Mouse (Mus musculus) hematopoietic multipotent progenitor cell, adult 10-12 weeks (in vitro differentiated cells): ENCODE results near the gene Gm20708. TPM values are rescaled to one million over a fixed set of nuclear protein-coding genes. Genes with fewer than 3 reads are reported as not detected.

Experiments
- polyA plus RNA-seq: library from polyadenylated mRNA; stranded (reverse); fragments of >175 nt; gene quantifications from 2 replicates; pipeline ENCODE4 v1.2.3, GENCODE M21; 2012; ENCODE audit warnings: low replicate concordance

The Gm20708 gene
- 1.6 and 3.5 TPM in 2 replicates for polyA plus RNA-seq

DNA sequence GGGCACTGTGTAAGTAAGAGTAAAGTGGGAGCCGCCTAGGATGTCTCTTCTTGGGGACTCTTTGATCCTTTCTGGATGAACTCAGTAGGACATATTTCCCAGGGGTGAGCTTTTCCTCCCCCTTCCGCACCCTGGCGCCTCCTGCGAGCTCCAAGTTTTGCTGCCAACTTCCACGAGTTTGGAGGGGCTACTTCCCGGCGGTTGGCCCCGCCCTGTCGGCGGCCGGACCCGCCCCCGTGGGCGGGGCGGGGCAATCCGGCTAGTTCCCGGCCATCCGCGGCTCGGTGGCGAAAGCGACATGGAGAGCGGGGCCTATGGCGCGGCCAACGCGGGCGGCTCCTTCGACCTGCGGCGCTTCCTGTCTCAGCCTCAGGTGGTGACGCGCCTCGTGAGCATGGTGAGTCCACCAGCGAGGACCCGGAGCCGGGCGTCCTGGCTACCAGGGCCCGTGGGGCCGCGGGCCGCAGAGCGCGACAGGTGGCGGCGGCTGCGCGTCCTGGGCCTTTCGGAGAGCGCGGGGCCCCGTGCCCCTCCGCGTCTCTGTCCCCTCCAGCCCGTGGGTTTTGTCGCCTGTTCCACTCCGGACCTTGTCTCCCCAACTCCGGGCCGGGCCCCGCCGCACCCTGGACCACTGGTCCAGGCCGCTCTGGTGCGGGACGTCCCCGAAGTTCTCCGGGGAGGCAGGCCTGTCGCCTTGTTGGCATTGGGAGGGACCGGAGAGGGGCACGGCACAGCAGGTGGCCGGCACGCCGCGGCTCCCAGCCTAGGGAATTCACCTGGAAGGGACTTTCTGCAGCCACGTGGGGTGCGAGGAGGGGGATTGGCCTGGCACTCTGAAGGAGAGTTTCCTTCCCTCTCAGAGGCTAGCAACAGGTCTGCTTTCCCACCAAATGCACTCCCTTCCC is at the start of gene Gm20708, which contains the start of gene Syngr2:
Gm20708 (plus strand) TSS at position 262 of the 905 bp plus-strand sequence.
Syngr2 (plus strand) TSS at position 262 of the 905 bp plus-strand sequence.

DNA sequence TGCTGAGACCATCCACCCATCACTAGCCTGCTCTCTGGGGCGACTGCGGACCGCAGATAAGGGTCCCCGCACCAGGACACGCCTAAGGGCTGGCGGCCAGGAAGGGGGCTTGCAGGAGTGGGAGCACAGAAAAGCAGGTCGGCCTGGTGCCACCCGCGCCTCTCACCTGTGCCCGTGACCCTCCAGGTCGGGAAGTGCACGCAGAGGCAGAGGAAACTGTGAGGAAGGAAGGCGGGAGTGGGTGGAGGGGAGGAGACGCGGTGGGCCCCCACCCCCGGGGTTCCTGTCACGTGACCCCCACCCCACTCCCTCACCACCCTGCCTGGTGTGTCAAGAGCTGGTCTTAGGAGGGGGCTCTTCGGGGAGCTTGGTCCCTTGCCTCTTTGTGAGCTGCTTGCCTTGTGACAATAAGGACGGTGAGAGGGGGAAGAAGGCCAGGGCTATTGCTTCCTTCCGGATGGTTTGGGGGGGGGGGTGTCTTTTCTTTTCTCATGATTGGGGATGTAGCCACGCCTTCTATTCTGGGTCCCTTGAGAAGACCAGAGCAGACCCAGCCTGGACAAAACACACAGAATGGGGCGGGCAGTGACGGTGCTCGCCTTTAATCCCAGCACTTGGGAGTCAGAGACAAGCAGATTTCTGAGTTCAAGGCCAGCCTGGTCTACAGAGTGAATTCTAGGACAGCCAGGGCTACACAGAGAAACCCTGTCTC is 27.3 kb upstream of the Gm20708 start, which contains the start of the genes Tmc8 and Tmc6:
Tmc8 (plus strand) TSS at position 84 of the 712 bp plus-strand sequence.
Tmc6 (minus strand) TSS at position 206 of the 712 bp plus-strand sequence.

DNA sequence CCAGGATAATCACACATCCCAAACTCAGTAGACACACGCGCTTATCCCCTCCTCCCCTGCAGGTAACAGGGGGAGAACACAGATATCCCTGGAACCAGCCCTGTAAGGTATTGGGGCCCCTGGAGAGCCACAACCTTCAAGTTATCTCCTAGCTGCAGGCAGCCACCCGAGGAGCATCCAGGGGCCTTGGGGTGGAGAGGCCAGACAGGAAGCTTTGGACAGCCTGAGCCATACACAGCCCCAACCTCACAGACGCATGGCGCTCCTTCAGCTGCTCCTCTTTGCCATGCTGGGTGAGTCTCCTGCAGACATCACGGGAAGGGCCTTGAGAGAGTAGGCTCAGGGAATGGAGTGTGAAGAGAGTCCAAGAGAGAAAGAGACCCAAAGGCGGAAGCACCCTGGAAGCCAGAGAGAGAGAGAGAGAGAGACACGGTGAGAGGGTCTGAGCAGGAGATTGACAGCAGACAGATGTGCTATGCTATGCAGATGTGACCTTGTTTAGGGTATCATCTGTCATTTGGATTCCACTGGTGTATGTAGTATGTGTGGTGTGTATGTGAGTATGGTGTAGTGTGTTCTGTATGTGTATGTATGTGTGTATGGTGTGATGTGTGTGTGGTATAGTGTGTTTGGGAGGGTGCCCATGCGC is 11.8 kb upstream of the Gm20708 start, which contains the start of gene 6030468B19Rik:
6030468B19Rik (plus strand) TSS at position 150 of the 649 bp plus-strand sequence.

DNA sequence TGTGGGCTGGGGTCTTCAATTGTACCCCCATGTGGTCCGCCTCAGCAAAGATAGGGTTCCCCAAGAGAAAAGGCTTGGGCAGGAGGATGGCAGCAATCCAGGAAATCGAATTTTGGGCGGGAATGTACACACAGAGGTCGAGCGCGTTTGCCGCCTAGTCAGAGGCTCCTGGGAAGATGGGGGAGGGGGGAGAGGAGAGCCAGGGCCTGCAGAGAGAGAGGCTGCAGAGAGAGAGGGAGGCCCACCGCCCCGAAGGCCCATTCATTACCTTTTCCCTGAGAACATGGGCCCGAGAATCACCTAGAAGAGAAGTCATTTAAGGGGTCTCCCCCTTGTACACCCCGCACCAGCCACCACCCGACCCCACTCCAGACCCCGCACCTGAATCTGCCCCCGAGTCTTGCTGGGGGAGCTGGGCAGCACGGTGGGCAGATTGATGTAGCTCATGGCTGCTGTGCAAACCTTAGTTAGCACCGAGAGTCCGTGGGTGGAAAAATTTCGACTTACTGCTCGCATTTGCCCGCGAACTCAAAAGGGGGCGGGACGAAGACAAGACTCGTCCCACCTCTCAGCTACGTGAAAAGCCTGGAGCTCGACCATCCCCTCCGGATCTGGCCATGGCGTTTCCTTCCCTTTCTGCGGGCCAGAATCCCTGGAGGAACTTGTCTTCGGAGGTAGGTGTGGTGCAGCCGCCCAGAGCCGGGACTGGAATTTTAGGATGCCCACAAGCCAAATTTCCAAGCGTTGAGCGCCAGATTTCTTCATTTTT is 16.0 kb downstream of the Gm20708 start, which contains the start of the genes Afmid and Tk1:
Afmid (plus strand) TSS at position 592 of the 769 bp plus-strand sequence.
Tk1 (minus strand) TSS at position 760 of the 769 bp plus-strand sequence.

DNA sequence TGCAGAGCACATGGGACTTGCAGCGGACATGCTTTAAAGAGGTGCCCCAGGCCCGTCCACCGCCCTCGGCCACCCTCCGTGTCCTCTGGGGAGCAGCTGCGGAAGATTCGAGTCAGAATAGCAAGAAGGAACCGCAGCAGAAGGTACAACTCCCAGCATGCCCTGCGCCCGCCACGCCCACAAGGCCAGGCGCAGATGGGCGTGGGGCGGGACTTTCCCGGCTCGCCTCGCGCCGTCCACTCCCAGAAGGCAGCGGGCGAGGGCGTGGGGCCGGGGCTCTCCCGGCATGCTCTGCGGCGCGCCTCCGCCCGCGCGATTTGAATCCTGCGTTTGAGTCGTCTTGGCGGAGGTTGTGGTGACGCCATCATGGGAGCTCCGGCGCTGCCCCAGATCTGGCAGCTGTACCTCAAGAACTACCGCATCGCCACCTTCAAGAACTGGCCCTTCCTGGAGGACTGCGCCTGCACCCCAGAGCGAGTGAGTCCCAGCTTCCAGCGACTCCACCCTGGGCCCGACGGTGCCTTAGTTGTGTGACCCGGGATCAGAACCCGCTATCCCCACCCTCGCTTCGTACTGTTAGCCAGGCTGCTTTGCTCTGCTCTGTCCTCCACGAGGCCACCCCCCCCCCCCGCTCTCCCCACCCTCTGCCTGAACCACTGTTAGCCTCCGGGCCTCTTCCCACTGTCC is 39.7 kb downstream of the Gm20708 start, which contains the start of gene Birc5:
Birc5 (plus strand) TSS at position 267 of the 687 bp plus-strand sequence.

DNA sequence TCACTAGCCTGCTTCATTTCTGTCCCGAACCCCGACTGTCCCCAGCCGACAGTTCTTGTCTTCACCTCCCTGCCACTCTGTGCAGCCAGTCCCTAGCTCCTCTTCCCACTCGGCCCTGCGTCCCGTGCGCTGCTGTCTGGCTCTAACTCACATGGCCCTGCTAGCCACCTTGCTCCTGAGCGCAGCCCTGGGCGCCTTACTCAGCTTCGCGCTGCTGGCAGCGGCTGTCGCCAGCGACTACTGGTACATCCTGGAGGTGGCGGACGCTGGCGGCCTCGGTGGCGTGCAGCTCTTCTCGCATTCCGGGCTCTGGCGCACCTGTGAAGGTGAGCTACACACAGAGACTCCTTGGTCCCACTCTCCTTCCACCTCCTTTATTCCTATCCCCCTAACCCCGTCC is 51.1 kb downstream of the Gm20708 start, which contains the start of gene Tmem235:
Tmem235 (plus strand) TSS at position 152 of the 400 bp plus-strand sequence.

DNA sequence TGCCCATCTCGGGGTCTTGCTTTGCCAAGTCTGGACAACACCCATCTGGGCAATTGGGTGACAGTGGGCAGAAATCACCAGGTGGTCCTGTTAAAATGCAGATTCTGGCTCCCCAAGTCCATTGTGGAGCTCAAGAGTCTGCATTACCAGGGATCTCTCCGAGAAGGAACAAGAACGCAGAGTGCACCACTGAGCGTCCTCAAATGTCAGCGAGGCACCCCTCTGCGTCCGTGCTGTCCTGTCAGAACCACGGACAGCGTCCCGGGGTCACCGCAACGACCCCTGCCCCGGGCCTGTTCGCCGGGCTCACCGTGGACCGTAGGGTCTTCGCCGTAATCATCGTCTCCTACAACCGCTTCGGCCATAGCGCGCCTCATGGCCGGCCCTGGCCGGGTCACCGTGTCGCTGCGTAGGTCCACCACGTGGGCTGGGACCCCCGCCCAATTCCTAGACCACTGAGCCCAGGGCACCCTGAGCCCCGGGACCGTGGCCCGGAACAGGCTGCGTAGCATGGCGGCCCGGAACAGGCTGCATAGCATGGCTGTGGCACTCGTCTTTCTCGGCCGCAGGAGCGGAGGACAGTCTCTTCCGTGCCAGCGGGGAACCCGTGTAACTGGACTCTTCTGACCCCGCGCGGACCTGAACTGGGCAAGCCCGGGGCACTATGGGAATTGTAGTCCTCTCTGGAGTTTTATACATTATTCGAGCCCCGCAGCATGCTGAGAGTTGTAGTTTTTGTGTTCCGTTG is 63.6 kb downstream of the Gm20708 start, which contains the start of gene Tha1:
Tha1 (minus strand) TSS at position 621 of the 748 bp plus-strand sequence.

Other genes starting within 250 kb of the Gm20708 start
- 38.5 and 87.8 TPM in 2 replicates for gene Tnrc6c, start 155.4 kb upstream of the Gm20708 start, polyA plus RNA-seq
- 217 and 218 TPM in 2 replicates for gene Tmc8, start 27.6 kb upstream of the Gm20708 start, polyA plus RNA-seq
- gene Tmc6, start 27.5 kb upstream of the Gm20708 start, polyA plus RNA-seq, result 156 and 334 TPM in 2 replicates
- gene 6030468B19Rik, start 12.0 kb upstream of the Gm20708 start, polyA plus RNA-seq, result 9.5 and 15.5 TPM in 2 replicates
- 179 and 321 TPM in 2 replicates for gene Syngr2, start within 50 bp of the Gm20708 start, polyA plus RNA-seq
- gene Afmid, start 16.3 kb downstream of the Gm20708 start, polyA plus RNA-seq, result 7.9 and 25.2 TPM in 2 replicates
- 13.4 and 50.4 TPM in 2 replicates for gene Tk1, start 16.4 kb downstream of the Gm20708 start, polyA plus RNA-seq
- gene Birc5, start 39.6 kb downstream of the Gm20708 start, polyA plus RNA-seq, result 2.8 and 42.0 TPM in 2 replicates
- not detected in 2 replicates for gene Tmem235, start 51.1 kb downstream of the Gm20708 start, polyA plus RNA-seq
- 6.1 and 12.9 TPM in 2 replicates for gene Tha1, start 63.8 kb downstream of the Gm20708 start, polyA plus RNA-seq
- gene Socs3, start 160.4 kb downstream of the Gm20708 start, polyA plus RNA-seq, result 51.9 and 122 TPM in 2 replicates
- 30.4 and 63.1 TPM in 2 replicates for gene Pgs1, start 176.6 kb downstream of the Gm20708 start, polyA plus RNA-seq